Mouse (Mus musculus) CD4-positive helper T cell, adult 2 months (primary cell): ENCODE results near the gene Tarbp1.

Experiments used
- DNase-seq: peaks from one replicate; pipeline ENCODE4 v3.0.0-alpha.2; 2012; ENCODE audit warnings: low read depth, missing footprints, low spot score

Gene Tarbp1

DNA sequence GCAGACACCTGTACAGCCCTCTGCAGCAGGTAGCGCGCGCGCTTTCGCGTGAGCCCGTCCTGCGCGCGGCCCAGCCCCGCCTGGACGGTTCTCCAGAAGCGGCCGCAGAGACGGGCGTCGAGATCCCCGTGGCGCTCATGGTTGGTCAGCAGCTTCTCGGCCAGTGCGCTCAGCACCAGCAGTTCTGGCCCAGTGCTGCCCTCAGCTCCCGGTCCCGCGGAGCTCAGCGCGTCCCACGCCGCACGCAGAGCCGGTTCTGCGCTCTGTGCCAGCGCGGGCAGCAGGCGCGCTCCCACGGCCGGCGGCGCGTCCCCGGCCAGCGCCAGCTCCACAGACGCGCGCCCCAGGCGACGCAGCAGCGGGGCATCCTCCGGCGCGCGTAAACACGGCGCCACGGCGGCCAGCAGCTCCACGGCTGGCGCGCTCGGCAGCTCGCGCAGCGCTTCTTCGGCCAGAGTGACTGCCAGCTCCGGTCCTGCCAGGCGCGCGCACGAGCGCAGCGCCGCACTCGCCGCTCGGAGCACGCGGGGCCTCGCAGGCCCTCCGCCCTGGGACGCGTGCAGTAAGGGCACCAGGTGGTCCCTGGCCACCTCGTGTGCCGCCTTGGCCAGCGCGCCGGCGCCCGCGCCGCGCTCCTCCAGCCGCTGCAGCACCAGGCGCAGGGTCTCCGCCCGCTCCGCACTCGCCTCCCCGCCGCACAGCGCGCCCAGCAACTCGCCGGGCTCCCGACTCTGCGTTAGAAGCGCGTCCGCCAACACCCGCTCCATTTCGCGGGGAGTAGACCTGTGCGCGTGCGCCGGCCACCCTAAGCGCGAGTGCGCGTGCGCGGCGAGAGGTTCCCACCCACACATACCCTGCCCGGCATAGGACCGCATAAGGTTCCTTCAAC is at the start of gene Tarbp1:
Tarbp1 (minus strand) TSS at position 767 of the 889 bp plus-strand sequence.
- peak; percentile 94 for DNase-seq

DNA sequence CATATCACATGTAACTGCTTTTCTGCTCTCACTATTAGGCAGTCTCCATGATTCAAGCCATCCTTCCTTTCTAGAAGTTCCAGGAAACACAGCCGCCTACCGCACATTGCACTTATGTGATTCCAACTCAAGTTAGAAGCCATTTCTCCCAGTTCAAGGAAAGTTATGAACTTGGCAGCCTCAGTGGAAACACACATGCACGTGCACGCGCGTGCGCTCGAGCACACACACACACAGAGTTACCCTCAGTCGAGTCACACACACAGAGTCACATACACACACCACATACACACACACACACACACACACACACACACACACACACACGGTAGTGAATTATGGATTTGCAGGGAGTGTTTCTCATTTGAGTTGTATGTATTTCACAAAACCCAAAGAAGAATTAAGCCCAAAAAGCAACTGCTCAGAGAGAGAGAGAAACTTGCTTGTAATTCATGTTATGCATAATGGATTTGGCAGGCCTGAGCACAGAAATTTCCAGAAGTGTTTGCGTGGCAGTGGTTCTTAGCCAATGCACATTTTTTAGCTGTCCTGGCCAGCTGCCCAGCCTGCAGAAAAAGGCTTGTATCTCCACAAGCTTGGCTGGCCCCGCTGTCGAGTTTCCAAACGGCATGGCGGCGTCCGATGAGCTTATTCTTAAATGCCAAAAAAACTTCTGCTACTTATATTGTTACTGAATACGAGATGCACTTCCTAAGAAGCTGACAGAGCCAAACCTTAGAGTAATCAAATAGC is 49.5 kb upstream of the Tarbp1 start:
- no peak for DNase-seq

DNA sequence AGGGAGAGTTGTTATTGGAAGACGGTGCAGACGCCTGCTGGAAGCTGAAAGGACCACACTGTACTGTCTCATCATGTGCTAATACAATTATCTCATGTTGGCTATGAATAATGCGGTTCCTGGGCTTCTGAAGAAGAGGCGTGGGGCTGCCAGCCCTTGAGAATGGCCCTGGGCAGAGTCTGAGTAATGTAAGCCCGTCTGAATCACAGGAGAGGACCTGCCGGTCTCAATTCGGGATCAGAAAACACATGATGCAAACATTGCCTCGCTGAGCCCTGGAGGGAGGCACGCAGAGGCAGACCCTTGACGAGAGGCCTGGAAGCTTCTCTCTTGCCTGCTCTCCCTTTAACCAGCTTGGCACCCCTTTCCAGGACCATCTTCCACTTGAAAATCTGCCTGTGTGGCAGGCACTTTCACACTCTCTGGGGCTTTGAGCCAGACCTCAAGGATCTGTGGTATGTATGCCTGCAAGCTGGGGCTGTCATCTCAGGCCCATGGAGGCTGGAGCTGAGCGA is 48.3 kb upstream of the Tarbp1 start:
- DNase-seq = no peak

DNA sequence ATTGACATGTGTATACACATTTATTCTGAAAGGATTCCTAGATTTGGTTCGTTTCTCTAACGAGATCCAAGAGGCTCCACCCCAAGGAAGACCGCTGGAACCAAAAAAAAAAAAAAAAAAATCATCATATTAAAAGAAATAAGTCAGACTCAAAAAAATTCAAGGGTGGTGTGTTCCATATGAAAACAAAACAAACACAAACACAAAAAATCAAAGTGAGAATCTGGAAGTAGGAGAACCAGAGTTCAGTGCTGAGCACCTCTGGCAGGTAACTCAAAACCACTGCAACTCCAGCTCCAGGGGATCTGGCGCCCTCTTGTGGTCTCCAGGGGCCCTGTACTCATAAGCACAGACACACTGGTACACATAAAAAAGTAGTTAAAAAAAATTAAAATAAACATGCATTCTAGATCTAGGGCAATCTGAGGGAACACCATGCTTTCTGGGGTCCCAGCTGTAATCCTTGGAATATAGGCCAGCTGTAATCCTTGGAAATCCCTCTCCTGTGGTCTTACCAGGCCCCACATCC is 44.6 kb upstream of the Tarbp1 start:
- no peak for DNase-seq

DNA sequence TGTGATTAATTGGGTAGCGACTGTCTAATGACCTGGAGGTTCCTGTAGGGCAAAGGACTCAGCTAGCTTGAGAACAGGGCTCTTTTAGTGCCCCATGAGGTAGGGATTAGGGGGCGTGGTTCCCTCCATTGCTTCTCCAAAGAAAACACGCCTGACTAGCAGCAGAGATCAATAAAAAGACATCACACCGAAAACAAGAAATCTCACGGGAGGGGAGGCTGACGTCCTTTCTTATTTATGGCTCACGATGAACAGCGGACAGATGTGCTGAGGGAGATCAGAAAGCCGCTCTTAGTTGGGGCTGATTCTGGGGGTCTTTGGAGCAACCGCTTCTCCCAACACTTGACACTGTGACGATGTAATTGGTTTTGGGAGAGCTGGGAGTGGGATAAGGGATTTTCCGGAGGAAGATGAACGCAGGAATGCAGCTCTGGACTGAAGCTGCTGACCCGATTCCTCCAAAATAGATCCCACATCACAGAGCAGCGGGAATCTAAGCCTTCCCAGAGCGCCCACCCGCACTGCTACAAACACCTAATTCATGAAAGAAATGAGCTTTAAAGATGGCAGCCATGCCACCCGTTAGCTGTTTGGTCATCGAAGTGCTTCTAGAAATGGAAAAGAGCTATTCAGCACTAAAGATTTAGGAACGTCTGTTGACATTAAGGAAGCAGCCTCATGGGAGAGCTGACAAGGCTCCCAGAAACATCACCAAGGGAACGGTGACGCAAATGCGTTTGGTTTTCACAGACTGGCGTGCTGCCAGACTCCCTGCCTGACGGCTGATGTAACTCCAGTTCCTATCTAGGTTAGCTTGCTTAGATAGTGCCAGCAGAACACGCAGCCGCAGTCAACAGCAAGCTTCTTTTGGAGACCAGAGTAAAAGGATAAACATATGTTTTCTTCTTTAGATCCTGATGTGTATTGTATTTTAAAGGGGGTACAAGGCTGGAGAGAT is 42.0 kb upstream of the Tarbp1 start:
- DNase-seq = peak; percentile 35

DNA sequence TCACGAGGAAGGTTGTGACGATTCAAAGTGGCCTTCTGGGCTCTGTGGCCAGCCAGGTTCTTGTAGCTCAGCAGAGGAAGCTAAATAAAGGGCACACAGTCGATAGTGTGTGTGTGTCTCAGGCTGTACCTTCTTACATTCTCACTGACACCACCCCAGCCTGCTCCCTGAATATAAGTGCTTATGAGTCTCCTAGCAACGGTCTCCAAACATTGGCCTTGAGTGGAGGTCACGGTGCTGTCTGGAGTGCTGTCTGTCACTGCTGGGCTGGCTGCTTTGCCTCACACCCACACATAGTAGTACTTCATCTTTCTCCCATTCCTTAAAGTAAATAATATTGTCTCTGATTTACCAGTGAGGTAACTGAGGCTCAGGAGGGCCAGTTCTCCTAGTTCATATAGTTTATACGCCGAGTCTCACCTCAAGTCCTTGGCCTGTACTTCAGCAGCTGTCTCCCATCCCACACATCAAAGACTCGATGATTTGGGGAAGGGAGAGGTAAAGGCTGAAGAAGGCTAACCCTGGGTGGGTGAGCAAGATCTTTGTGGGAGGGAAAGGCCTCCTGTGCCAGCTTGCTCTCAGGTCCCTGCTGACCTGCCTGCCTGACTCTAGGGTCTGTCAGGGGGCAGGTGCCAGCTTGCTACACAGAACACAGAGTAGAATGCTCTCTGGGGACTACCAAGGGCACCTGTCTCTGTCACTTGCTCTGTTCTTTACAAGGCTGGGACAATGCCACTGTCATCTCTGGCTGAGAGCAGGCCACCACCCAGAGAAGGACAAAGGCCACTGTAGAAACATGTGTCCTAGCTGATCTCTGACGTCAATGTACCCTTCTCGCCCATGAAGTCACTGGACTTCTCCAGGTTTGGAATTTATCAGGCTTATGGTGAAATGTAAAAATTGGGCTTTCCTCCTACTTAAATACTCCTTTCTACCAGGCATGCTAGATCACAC is 39.4 kb upstream of the Tarbp1 start:
- DNase-seq = no peak

DNA sequence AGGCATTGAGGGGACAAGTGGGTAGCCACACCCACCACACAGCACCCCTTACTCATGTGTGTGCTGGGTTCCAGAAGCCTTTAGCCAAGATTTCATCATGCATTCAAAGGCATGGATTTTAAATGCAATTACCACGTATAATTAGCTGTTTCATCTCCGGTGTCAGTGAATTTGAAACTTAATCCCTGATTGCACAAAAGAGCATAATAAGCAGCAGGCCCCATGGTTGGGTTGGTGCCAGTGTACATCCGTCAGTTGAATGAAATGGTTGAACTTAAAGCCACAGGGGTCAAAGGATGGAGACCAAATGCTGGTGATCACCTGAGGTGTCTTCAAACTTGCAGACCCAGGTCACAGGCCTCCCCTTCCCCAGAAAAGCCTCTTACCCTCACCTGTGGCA is 36.0 kb upstream of the Tarbp1 start:
- DNase-seq = no peak

DNA sequence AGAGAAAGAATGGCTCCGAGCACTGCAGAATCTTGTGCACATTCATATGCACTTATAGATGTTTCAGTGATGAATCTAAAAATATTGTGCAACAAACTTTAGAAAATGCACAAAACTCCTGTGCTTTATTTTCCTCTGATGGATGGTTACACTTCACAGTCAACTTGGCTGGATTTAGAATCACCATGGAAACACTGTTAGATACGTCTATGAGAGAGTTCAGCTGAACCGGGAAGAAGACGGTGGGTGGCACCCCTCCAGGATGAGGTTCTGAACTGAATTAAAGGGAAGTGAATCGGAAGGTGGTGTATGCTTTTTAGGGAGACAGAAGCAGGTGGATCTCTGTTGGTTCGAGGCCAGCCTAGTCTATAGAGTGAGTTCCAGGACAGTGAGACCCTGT is 34.8 kb upstream of the Tarbp1 start:
- no peak for DNase-seq

DNA sequence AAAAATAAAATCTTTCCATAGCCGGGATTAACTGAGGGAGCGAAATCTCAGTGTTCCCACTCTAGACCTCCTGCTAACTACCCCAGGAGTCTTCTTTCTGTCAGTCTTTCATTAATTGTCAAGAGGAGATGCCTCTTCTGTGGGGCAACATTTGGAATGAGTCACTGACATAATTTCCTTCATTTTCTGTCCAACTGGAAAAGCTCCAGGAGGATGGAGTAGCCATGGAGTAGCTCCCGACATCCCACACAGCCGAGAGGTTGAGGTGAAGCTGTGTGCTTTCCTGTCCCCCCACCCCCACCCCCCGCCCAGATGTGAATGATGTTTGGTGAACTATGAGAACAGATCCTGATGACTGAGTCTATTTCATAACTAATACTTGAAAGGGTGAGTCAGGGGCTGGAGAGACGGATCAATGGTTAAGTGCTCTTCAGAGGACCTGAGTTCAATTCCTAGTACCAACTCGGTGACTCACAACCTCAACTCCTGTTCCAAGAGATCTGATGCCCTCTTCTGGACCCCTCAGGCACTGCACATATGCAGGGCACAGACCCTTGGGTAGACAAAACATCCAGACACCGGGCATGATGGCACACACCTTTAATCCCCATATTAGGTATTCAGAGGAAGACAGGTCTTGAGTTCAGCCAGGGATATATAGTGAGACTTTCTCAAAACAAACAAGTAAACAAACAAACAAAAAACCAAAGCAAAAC is 34.2 kb upstream of the Tarbp1 start:
- no peak for DNase-seq

DNA sequence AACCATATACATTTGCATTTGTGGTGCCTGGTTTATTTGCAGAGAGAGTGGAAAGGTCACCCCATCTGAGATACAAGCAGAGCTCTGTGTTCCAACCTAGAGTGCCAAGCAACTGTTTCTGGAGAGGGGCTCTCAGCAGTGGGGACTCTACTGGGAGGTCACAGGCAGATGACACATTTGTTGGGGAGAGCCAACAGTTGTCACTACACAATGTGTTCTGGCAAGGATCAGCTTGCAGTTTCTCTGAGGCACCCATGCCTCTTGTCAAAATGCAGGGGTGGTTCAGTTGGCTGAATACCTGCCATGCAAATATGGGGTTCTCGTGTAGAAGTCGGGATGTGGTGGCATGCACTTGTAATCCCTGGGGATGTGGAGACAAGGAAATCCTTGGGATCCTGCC is 33.4 kb upstream of the Tarbp1 start:
- DNase-seq = no peak

DNA sequence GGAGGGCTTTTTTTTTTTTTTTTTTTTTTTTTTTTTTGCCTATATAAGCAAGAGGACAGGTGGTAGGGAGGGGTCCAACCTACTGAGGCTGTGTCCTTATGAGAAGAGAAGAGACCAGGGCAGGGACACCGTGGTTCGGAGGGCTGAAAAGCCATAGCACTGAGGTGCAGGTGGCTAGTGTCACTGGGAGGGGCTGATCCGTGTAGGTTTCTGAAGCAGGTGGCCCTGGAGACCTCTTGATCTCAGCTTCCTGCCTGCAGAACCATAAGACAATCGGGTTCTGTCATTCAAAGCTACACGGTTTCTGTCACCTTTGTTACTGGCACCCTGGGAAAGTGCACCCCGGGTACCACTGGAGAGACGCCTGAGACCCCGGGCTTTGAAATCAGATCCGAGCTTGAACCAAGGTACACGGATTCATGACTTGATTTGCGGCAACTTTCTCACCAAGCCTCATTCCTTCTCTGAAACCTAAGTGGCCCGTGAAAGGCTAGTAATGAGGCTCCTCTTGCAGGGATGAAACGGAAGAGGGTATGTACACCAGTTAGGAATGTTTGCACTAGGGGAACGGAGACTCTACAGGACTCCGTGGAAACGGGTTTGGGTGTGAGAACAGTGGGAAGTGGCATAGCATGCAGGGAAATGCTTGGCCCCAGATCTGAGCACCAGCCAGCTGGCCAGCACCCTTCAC is 29.8 kb upstream of the Tarbp1 start:
- no peak for DNase-seq

DNA sequence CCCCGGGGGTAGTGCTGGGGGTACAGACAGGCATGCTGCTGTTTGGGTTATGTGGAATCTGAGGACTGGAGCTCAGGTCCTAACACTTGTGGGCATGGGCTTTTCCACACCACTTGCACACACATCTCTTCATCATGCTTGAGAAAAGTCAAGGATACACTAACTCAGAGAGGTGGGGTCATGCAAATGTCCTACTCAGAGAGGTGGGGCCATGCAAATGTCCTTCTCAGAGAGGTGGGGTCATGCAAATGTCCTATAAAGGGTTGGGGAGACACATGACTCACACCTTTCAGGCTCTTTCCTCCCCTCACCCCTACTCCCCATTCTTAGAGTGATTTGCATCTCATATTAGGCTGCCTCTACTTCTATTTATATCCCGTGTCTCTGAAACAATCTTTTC is 27.9 kb upstream of the Tarbp1 start:
- DNase-seq = no peak

DNA sequence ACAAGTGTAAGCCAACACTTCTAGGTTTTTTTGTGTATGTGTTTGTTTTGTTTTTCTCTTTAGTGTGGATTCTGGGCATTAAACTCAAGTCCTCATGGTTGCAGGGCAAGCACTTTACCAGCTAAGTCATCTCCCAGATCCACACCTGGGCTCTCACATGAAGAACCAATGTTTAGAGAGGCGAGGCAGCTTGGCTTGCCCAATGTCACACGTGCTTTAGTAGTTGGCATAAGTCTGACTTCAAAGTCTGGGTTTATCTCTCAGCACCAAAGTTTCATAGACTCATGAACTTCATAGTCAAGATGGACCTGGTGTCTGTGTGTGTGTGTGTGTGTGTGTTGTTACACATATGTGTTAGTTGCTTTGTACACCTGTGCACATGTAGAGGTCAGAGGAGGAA is 24.5 kb upstream of the Tarbp1 start:
- no peak for DNase-seq

DNA sequence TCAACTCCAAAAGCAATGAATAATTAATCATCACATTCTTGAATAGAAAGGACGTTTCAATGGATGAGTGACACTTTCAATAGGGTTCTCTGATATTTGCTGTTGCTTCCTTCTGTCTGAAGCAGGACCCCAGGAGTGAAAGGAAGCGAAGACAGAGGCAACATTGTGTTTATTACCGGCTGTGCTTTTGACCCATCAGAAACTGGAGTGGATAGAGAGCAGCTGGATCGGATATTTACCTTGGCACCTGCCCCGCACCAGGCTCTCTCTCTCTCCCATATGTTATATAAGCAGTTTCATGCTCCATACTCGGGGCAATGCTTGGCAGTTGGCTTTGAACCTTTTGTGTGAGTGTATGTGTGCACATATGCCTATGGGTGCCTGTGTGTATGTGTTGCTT is 23.6 kb upstream of the Tarbp1 start:
- no peak for DNase-seq

DNA sequence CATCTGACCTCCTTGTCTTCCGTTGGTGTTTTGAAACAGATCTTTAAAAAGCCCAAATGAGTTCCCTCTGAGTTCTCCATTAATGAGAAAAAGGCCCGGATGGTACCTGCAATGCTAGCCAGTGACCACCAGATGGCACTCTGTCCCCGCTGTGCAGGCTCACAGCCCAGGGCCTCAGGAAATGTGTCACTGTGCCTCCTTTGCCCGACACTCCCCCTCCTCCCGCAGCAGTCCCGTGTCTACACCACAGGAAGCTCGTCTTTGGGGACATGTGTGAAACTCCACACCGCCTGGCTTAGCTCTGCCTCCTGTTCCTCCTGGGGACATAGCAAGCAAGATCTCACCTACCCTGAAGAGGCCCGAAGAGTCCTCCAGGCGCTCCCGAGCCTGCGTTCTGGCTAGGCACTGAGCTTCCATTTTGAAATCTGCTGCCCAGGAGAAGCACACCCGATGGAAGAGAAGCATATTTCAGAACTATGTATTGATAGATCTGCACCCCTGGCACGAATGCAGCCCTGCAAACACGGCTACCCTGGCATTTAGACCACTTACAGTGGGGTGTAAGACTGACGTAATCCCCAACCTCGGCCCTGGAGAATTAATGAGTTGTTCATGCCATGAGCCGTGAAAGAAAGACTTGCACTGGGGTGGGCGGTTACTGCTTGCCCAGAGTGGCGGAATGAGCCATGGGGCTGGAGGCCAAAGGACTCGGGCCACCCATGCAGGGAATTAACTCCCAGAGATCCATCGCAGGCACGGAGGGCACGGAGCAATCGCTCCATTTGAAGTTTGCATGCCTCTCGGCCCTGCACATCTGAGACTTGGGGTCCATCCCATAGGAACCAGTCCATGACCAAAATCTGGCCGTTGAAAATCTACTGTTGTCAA is 22.9 kb upstream of the Tarbp1 start:
- DNase-seq = peak; percentile 91

DNA sequence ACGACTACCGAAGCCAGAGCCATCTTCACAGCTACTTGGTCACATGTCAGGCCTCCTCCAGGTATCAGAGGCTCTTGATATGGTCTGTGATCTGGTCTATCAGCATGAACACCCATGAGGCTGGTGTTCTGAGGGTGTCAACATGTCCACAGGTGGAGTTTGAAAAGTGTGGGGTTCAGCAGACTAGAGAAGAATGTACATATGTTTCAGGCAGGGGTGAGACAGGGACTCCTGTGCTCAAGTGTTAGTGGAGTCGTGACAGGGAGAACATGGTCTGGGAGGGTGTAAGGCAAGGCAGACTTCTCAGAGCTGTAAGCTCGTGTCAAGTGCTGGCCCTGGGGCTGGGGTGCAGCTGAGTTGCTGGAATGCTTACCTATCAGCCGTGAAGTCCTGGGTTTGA is 22.1 kb upstream of the Tarbp1 start:
- DNase-seq = no peak

DNA sequence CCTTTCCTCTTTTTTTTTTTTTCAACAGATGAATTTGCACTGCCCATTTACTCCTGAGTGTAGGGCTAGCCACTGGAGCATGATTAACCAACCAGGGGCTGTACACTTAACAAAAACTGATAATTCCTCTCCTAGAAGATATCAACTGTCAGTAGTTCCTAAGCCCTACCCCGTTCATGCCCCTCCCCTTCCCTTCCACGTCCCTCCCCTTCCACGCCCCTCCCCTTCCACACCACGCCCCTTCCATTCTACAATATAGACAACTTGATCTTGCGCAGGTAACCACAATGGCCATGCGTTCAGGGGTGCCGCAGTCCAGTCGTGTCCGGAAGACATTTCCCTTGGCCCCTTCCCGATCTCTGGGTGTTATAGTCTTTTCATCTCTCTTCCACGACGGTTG is 20.6 kb upstream of the Tarbp1 start:
- no peak for DNase-seq
